Mouse (Mus musculus) bone marrow macrophage, adult 2 months (primary cell): Measurements from ENCODE around the gene Gin1. TPM values are rescaled to one million over a fixed set of nuclear protein-coding genes. Genes with fewer than 3 reads are reported as not detected.

Experiments used
- H3K27ac ChIP-seq: 2 replicates; pipeline ENCODE4 v1.5.1; 2012; ENCODE audit warnings: low read depth, low read length; ENCODE audit not compliant: insufficient read depth
- H3K4me1 ChIP-seq: 2 replicates; pipeline ENCODE4 v1.6.1; 2012; ENCODE audit warnings: low read length; ENCODE audit not compliant: control insufficient read depth, insufficient read depth
- H3K4me3 ChIP-seq: 2 replicates; pipeline ENCODE4 v1.5.1; 2012; ENCODE audit warnings: mild to moderate bottlenecking, low read length, moderate library complexity; ENCODE audit not compliant: insufficient read depth
- CTCF ChIP-seq: IDR thresholded peaks from 2 replicates; pipeline ENCODE4 v1.5.1; 2012; ENCODE audit warnings: low read depth, mild to moderate bottlenecking, low read length, moderate library complexity
- POLR2A ChIP-seq: IDR thresholded peaks from 2 replicates; pipeline ENCODE4 v1.6.1; 2012; ENCODE audit warnings: mild to moderate bottlenecking, low read depth, low read length, borderline replicate concordance
- polyA plus RNA-seq: library from polyadenylated mRNA; stranded (reverse); fragments of >200 nt; gene quantifications from 2 replicates; pipeline ENCODE4 v1.2.4, GENCODE M21; 2012; ENCODE audit not compliant: missing spikeins, insufficient read depth, insufficient read length

Gin1 gene
- polyA plus RNA-seq, 1 experiment, result 12.7 TPM

- Histone ChIP-seq H3K4me1 (no peaks in the 10 kb centered on the region), H3K27ac (no peak overlapping the region), H3K4me3 (no peak overlapping the region)
- TF ChIP-seq POLR2A, result no peak
- TF ChIP-seq CTCF, result no peak
These were observed 11.7 kb downstream of the Gin1 start for GRCm38 (mm10) chr1:97781674-97782073.

GRCm38 (mm10) chr1:97784928-97785327 is 15.0 kb downstream of the Gin1 start:
- TF ChIP-seq CTCF, result no peak
- TF ChIP-seq POLR2A, result no peak
- no peaks in the 10 kb centered on the region for H3K4me1 ChIP-seq
- H3K27ac ChIP-seq, result no peak overlapping the region
- no peak overlapping the region for H3K4me3 ChIP-seq

DNA sequence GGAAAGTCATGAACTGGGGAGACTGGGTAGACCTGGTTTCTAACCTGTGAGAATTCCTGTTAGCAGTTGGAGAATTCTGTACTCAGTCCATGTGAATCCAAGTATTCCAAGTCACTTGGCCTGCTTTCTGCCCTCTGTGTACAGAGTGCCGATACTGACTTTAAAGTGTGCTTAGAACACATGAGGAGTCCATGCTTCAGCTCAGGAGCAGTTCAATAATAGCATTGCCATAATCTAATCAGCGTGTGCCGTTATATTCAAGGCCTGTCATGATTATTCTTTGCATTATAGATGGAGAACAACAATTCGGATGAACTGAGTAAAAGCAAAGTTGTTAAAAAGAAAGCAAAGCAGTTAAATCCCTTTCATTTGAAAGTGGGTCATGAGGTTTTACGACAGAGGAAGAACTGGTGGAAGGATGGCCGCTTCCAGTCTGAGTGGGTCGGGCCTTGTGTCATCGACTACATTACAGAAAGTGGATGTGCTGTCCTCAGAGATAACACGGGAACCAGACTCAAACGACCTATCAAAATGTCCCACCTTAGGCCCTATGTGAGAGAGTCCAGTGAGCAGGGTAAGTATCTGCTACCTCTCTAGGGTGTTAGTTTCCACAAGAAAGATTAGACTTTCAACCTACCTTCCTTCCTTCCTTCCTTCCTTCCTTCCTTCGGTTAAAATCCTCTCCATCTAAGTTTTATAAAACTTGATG is 15.9 kb downstream of the Gin1 start:
- H3K4me1 ChIP-seq, result no peaks in the 10 kb centered on the region
- H3K4me3 ChIP-seq, result no peak overlapping the region
- no peak overlapping the region for H3K27ac ChIP-seq
- no peak for TF ChIP-seq CTCF
- TF ChIP-seq POLR2A, result no peak

DNA sequence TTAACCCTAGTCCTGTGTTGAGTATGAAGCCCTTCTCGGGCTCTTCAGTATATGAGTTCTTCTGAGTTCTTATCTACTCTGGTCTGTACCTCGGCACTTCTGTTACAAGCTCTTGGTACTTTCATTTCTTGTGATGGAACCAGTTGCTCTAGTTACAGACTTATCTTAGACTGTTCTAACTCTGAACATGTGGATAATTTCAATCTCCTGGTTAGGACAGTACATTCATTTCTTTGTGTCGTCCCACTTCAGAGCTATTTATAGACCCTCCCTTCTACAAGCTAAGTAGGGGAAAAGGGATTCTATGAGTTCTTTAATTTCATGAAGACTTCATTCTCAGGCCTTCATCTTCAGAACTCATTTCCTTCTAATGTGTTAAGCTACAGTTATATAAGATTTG is 17.7 kb downstream of the Gin1 start:
- TF ChIP-seq CTCF (no peak), POLR2A (no peak)
- Histone ChIP-seq H3K4me3 (no peak overlapping the region), H3K27ac (no peak overlapping the region), H3K4me1 (no peaks in the 10 kb centered on the region)

DNA sequence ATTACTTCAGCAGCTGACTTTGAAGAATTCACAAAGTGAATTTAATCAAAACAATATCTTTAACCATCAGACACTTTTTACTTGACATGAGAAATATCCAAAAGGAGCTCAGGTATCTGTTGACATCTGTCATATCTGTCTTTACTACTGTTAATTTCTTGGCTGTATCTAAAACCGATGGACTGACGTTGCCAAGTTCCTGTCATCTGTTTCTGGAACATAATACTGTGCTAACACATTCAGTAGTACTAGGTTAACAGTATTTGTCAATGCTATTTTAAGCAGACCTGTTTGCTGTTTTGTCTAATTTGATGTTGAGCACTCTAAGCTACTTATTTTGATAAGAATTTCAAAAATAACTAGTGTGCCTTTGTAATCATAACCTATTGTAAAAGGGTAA is 18.5 kb downstream of the Gin1 start:
- no peak overlapping the region for H3K27ac ChIP-seq
- TF ChIP-seq CTCF (no peak), POLR2A (no peak)
- H3K4me3 ChIP-seq, result no peak overlapping the region
- no peaks in the 10 kb centered on the region for H3K4me1 ChIP-seq

DNA sequence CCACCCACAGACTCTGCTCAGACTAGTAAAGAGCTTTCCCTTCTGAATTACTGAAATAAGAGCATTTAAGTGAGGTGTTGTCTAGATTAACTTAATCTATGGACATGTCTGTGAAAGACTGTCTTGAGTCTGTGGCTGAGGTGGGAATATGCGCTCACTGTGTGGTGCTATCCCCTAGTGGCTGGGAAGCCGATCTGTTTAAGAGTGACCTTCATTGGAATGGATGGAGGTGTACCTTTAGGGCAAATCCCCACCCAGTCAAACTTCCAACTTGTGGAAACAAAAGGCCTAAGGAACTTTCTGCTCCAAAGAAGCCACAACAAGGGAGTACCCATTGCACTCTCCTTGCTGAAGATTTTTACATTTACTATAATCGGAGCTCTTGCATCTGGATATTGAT is 24.1 kb downstream of the Gin1 start:
- TF ChIP-seq POLR2A, result no peak
- no peak for TF ChIP-seq CTCF
- Histone ChIP-seq H3K4me3 (no peak overlapping the region), H3K4me1 (no peaks in the 10 kb centered on the region), H3K27ac (no peak overlapping the region)

GRCm38 (mm10) chr1:97795936-97796335 is 26.0 kb downstream of the Gin1 start:
- no peak overlapping the region for H3K27ac ChIP-seq
- TF ChIP-seq CTCF (no peak), POLR2A (no peak)
- H3K4me1 ChIP-seq, result no peaks in the 10 kb centered on the region
- no peak overlapping the region for H3K4me3 ChIP-seq

GRCm38 (mm10) chr1:97802207-97802902 is 32.4 kb downstream of the Gin1 start:
- no peak for TF ChIP-seq POLR2A
- TF ChIP-seq CTCF, result no peak
- Histone ChIP-seq H3K4me1 (no peaks in the 10 kb centered on the region), H3K4me3 (no peak overlapping the region), H3K27ac (no peak overlapping the region)

- no peak overlapping the region for H3K4me3 ChIP-seq
- H3K27ac ChIP-seq, result no peak overlapping the region
- no peaks in the 10 kb centered on the region for H3K4me1 ChIP-seq
- TF ChIP-seq POLR2A (no peak), CTCF (no peak)
These were observed 34.5 kb downstream of the Gin1 start for GRCm38 (mm10) chr1:97804520-97804919.

DNA sequence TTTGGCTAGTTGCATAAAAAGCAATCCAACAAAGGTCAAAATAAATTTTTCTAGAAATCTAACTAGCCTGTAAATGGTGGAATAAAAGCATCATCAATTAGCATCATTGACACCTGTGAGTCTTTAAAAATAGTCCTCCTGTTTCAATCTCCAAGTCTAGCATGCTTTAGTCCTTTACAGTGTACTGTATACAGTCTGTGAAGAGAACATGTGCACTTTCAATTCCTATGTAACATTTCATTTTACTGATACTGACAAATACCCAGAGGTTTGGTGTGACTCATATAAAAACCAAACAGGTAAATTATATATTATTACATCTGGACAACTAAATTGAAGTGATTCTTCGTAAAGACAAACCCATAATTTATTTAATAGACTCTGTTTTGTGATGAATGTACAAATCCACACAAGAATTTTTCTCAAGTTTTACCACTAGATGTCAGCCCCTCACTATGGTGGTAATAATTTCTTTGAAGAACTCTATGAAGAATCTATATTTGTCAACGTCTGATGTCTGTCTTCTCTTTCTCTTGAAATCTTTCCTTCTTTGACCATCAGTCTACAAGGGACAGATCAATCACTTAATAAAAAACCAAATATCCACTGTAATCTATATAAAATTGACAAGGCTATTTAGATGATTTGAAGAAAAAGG is 39.4 kb downstream of the Gin1 start:
- no peaks in the 10 kb centered on the region for H3K4me1 ChIP-seq
- no peak for TF ChIP-seq POLR2A
- TF ChIP-seq CTCF, result no peak
- H3K27ac ChIP-seq, result no peak overlapping the region
- no peak overlapping the region for H3K4me3 ChIP-seq
